In genomic region chr2:172594326-172594725, GRCm38 (mm10) we compare ENCODE assay signal across 31 mouse cellular contexts. TPM values are rescaled to one million over a fixed set of nuclear protein-coding genes. Genes with fewer than 3 reads are reported as not detected.
DNase-seq lines count a peak whose midpoint lies in the region; ATAC-seq lines count a peak whose summit lies in the region.
"Had no signal": no experiment of that assay in that cellular context is flagged by ENCODE, and none has a peak within 500 bp of the region (broad histone marks: within the 10 kb centered on the region; RNA-seq: fewer than 3 reads in every experiment).

No protein-coding gene starts in this region.

- no peaks in the 10 kb centered on the region for H3K4me1 ChIP-seq in hindbrain, embryonic 10.5 days (replicated peaks)
- H3K4me1 ChIP-seq in hindbrain, embryonic 11.5 days (replicated peaks; ENCODE audit: control insufficient read depth, insufficient read depth, low read length), result no peaks in the 10 kb centered on the region
- H3K4me1 ChIP-seq: forebrain, embryonic 13.5 days had no signal

- WGBS in hindbrain, embryonic 10.5 days, result 87% methylated on average over 7 of the region's 7 CpGs
- WGBS in hindbrain, embryonic 11.5 days, result 86% methylated on average over 7 of the region's 7 CpGs

- no peak overlapping the region for H3K4me2 ChIP-seq in hindbrain, embryonic 11.5 days (replicated peaks; ENCODE audit: low read depth, low read length)
- H3K4me2 ChIP-seq: forebrain, embryonic 13.5 days; heart, embryonic 11.5 days; hindbrain, embryonic 14.5 days had no signal

- no peak overlapping the region for H3K4me3 ChIP-seq in hindbrain, embryonic 10.5 days
- no peak overlapping the region for H3K4me3 ChIP-seq in hindbrain, embryonic 11.5 days (ENCODE audit: low read depth, low read length)
- H3K4me3 ChIP-seq: forebrain, embryonic 10.5 days; forebrain, embryonic 13.5 days had no signal

- H3K27me3 ChIP-seq in hindbrain, embryonic 10.5 days (ENCODE audit: insufficient read depth, poor library complexity, severe bottlenecking), result peaks cover 35% of the 10 kb centered on the region
- no peaks in the 10 kb centered on the region for H3K27me3 ChIP-seq in hindbrain, embryonic 11.5 days (ENCODE audit: control insufficient read depth, insufficient read depth, low read length)
- H3K27me3 ChIP-seq: forebrain, embryonic 13.5 days; Patski had no signal

- 0 out of 2 replicates have a peak overlapping the region, but pooled peaks have one; percentile 12 for H3K27ac ChIP-seq in hindbrain, embryonic 10.5 days
- no peak overlapping the region for H3K27ac ChIP-seq in hindbrain, embryonic 11.5 days (ENCODE audit: low read depth, low read length)
- H3K27ac ChIP-seq: forebrain, embryonic 10.5 days; forebrain, embryonic 13.5 days; hindbrain, embryonic 14.5 days; hindbrain, postnatal 0 days had no signal

- ATAC-seq in hindbrain, embryonic 11.5 days (ENCODE audit: low FRiP score), result no peak
- ATAC-seq: forebrain, embryonic 13.5 days; forebrain, embryonic 16.5 days; hindbrain, postnatal 0 days; inflammation-experienced regulatory T-cells, adult 6 months; intestine, embryonic 16.5 days; Patski had no signal

- no peaks in the 10 kb centered on the region for H3K36me3 ChIP-seq in hindbrain, embryonic 10.5 days
- H3K36me3 ChIP-seq in hindbrain, embryonic 11.5 days (ENCODE audit: control insufficient read depth, insufficient read depth, low read length), result no peaks in the 10 kb centered on the region
- H3K36me3 ChIP-seq: forebrain, embryonic 10.5 days; G1E had no signal

- no peaks in the 10 kb centered on the region for H3K9me3 ChIP-seq in hindbrain, embryonic 10.5 days
- H3K9me3 ChIP-seq in hindbrain, embryonic 11.5 days (ENCODE audit: control insufficient read depth, low read length), result no peaks in the 10 kb centered on the region
- H3K9me3 ChIP-seq: forebrain, embryonic 10.5 days; forebrain, embryonic 13.5 days had no signal

- DNase-seq in hindbrain, embryonic 10.5 days (ENCODE audit: low spot score), result no peak
- no peak for DNase-seq in hindbrain, embryonic 11.5 days (ENCODE audit: low spot score)
- DNase-seq in ES-CJ7 (ENCODE audit: low read depth, low spot score) (peak; percentile 96), ZHBTc4 (ENCODE audit: low read depth, low spot score) (peak; percentile 91)
- no peak for DNase-seq in layer of hippocampus, postnatal 25 days (ENCODE audit: extremely low spot score in 1 of 2, low spot score in 1 of 2)
- DNase-seq in layer of hippocampus, adult 11-12 months (ENCODE audit: low spot score), result no peak
- DNase-seq: adrenal gland, postnatal 10 days; adrenal gland, postnatal 36 days; cerebellum, adult 18-20 months; cerebellum, adult 9-10 months; cerebellum, postnatal 14 days; gastrocnemius, postnatal 10 days; heart, adult 11 months had no signal

- H3K9ac ChIP-seq in hindbrain, embryonic 11.5 days (ENCODE audit: low read depth, low read length), result no peak overlapping the region
- H3K9ac ChIP-seq: forebrain, embryonic 13.5 days; hindbrain, embryonic 14.5 days had no signal

RNA-seq across cellular contexts. Expression of gene Tfap2c, which starts 44.9 kb away (rescaled TPM):
- 3.3 and 5.5 TPM in 2 replicates for polyA plus RNA-seq in hindbrain, embryonic 10.5 days (2016; fragmentation: Nextera tagmentation; extraction: Ambion mirVana)
- polyA plus RNA-seq in hindbrain, embryonic 11.5 days (2014; fragmentation: Nextera tagmentation; extraction: Ambion mirVana), result 2.5 and 2.8 TPM in 2 replicates
- total RNA-seq in layer of hippocampus, postnatal 25 days (2021), result under 1 TPM; 0.49 to 0.57 TPM
- total RNA-seq: adrenal gland, adult 18-20 months; adrenal gland, postnatal 10 days; adrenal gland, postnatal 36 days; gastrocnemius, adult 18-20 months; gastrocnemius, postnatal 10 days; gastrocnemius, postnatal 4 days; heart, adult 8-10 months; heart, postnatal 25 days; hematopoietic stem cell, adult 5-6 weeks had no signal
- polyA plus RNA-seq: G1E; heart, embryonic 14.5 days; heart, postnatal 0 days; inflammation-experienced regulatory T-cells, adult 6 months had no signal

Comparison
In these comparisons a context has a peak if more than half of its experiments do, and no peak if none do; other contexts are left out.
1. DNase-seq: peak in ES-CJ7 (single experiment) and ZHBTc4 (single experiment); none in hindbrain, embryonic 10.5 days (single experiment), hindbrain, embryonic 11.5 days (single experiment), layer of hippocampus, postnatal 25 days (0 of 2) and layer of hippocampus, adult 11-12 months (single experiment).